Mouse (Mus musculus) v-Abl transformed pro-B cells (cell line): ENCODE results near the gene Rap2a.

Source experiments
- in situ Hi-C, 2 experiments: fragments of 400-800 bp; cut with MboI; formaldehyde crosslinking; loops; one replicate each; pipeline ENCODE4 v1.15.1; 2025; ENCODE audit not compliant: unreplicated experiment in 2 of 2

Rap2a gene

GRCm38 (mm10) chr14:120496827-120497226, 18.6 kb downstream of the Rap2a start:
- in situ Hi-C loops, result loop anchor here in 1 of 2 experiments (25.0 kb wide), 1 partner anchor 1615 kb away; the partner anchor contains the start of gene Tm9sf2

DNA sequence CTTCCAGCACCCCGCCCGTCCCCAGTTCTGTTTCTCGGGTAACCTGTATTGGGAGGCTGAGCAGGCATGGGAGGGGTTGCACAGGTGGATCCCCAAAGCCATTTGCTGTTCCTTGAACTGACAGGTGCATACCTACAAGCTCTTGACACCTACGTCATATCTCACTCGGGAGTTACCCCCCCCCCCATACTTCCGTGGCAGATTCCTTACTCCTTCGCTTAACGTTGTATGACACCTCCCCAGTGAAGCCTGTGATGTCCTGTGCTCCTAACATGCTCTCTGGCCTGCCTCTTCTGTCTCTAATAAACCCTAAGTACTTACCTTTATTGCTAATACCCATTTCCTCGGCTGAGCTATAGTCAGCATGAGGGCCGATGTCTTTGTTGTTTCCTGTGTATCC, 20.9 kb downstream of the Rap2a start:
- in situ Hi-C loops, result loop anchor here in 1 of 2 experiments (25.0 kb wide), 1 partner anchor 1613 kb away; the partner anchor contains the start of gene Tm9sf2

GRCm38 (mm10) chr14:120499601-120500000, 21.4 kb downstream of the Rap2a start:
- in situ Hi-C loops, result loop anchor here in 1 of 2 experiments (25.0 kb wide), 1 partner anchor 1613 kb away; the partner anchor contains the start of gene Tm9sf2

GRCm38 (mm10) chr14:120500021-120500560, 21.8 kb downstream of the Rap2a start:
- in situ Hi-C loops, result no loop called here

DNA sequence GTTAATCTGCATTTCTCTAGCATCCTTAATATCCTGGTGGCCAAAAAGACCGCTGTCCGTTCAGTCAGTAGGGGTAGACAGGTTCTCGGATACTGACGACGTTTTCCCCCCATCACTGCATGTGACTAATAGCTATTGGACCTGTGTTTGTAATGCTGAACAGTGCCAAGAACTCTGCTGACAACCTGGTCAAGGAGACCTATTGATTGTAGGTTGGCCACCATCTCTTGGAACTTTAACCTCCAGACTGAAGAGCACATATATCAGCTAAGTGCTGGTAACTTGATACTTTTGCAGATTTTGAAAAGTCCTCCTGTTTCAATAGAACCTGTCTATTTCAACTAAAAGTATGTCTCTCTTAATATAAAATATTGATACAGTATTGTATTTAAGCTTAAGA, 22.5 kb downstream of the Rap2a start:
- in situ Hi-C loops, result no loop called here

GRCm38 (mm10) chr14:120503641-120504040, 25.4 kb downstream of the Rap2a start:
- in situ Hi-C loops, result no loop called here

DNA sequence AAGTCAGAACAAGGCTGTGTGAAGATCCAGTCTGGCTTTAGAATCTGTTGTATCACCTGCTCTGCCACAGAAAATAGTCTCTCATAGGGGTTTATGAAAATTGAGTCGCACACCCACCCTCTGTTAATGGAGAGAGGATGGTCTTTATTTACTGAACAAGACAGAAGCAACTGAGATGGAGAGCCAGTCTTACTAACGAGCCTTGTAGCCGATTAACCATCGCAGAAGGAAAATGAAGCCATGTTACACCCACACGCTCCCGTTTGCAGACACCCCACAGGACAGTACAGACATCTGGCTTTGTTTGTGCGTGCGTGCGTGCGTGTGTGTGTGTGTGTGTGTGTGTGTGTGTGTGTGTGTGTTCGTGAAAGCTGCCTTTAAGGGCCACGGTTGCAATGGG, 26.2 kb downstream of the Rap2a start:
- in situ Hi-C loops, result no loop called here

DNA sequence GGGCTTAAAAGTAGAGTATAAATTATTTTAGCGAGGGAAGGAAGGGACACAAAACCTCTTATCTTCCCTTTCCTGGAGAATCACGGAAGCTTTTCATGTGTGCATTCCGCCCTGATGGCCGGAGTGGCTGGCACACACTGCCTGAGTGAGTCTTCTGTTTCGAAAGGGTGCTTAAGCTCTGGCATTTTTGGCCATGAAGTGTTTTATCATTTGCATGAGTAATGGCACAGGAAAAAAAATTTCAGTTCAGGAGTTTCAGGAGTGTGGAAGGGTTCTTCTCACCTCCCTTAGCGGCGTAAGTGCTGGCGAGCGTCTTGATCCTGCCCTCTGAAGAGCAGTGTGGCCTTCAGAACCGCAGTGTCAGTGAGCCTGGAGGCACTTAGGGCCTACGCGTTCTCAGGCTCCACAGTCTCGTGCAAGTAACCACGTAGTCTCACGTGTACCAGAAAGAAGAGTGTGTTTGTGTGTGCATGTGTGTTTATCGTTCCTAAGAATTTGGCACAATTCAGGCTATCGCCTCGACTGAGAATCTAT, 26.8 kb downstream of the Rap2a start:
- in situ Hi-C loops, result no loop called here

- in situ Hi-C loops, result no loop called here
Observed at GRCm38 (mm10) chr14:120505918-120506317, 27.7 kb downstream of the Rap2a start.

- in situ Hi-C loops, result no loop called here
Observed at GRCm38 (mm10) chr14:120507516-120507915, 29.3 kb downstream of the Rap2a start.

DNA sequence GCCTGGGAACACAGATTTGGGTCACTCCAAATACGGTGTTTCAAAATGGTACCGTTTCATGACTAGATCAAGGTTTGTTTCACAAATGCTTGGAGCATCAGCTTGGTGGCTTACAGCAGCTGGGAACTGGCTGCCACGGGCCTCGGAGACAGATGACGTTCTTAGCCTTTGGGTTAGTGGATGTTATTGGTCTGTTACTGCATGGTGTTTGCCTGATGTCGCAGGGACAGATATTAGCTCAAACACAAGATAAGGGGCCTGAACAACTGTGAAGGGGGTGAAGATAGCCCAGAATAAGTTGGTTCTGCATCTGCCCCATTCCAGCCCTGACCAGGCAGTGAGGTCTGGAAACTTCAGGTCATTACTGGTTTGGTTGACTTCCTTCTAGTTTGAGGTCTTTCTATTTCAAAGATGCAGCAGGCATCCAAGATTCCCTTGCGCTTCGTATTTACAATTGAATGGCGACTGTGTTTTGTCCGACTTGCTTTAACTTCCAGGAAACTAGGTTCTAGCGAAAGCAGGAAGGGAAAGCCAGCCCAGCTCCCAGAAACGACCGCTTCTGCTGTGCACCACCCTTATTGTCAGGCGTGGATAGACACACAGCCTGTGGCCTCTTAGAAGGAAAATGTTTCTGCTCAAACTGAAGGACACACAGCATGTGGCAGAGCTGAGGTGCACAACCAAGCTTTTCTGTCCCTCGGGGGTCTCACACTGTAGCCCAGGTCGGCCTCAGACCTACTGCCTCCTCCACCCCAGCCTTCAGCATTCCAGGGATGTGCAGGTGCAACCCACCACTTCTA, 30.5 kb downstream of the Rap2a start:
- in situ Hi-C loops, result no loop called here

DNA sequence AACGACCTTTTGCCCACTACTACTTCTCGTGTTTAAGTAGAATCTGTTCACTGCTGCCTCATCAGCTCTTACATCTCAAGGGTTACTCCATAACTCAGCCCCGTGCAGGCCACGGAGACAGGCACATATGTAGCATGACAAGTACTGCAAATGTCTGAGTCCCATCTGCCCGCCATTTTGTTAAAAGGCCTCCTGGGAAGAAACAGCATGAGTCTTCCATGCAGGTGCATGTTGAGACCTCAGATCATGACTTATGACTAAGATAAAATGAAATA, 31.1 kb downstream of the Rap2a start:
- in situ Hi-C loops, result no loop called here

- in situ Hi-C loops, result no loop called here
Observed at GRCm38 (mm10) chr14:120511821-120512220, 33.6 kb downstream of the Rap2a start.

DNA sequence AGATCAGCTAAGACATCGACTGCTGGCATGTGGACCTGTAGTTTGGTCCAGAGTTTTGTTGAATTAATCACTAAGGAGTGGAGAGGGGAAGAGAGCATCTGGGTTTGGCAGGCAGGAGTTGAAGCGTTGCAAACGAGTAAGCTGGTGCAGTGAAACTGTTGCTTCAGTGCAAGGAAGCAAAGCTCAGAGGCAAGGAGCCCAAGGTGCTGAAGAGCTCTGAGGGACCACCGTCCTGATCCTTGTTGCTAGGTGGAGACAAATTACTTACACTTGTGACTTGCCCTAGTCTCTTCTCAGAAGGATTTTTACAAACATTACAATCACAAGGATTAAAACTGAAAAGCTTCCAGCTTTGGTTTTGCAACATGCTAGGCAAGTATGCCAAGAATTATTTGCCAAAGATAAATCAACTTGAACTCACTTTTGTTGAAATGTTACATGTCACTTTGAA, 36.6 kb downstream of the Rap2a start:
- in situ Hi-C loops, result no loop called here

DNA sequence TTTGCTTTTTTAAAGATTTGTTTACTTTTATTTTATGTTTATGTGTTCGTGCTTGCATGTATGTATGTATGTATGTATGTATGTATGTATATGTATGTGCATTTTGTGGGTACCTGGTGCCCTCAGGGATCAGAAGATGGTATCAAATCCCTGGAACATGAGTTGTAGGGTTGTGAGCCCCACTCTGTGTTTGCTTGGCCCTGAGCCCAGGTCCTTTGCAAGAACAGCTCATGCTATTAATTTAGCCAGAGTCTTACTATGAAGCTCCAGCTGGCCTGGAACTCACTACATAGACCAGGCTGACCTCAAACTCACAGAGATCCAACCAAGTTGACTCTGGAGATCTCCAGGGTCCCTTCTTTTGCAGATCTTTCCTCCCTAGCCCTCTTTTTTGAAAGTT, 37.1 kb downstream of the Rap2a start:
- in situ Hi-C loops, result no loop called here

- in situ Hi-C loops, result no loop called here
Observed at GRCm38 (mm10) chr14:120518706-120519105, 40.5 kb downstream of the Rap2a start.

GRCm38 (mm10) chr14:120519921-120520320, 41.7 kb downstream of the Rap2a start:
- in situ Hi-C loops, result no loop called here

- in situ Hi-C loops, result no loop called here
Observed at GRCm38 (mm10) chr14:120520843-120521242, 42.6 kb downstream of the Rap2a start.

GRCm38 (mm10) chr14:120523296-120523695, 45.1 kb downstream of the Rap2a start:
- in situ Hi-C loops, result no loop called here

- in situ Hi-C loops, result no loop called here
Observed at GRCm38 (mm10) chr14:120525644-120526043, 47.4 kb downstream of the Rap2a start.

- in situ Hi-C loops, result no loop called here
Observed at GRCm38 (mm10) chr14:120533301-120533700, 55.1 kb downstream of the Rap2a start.

DNA sequence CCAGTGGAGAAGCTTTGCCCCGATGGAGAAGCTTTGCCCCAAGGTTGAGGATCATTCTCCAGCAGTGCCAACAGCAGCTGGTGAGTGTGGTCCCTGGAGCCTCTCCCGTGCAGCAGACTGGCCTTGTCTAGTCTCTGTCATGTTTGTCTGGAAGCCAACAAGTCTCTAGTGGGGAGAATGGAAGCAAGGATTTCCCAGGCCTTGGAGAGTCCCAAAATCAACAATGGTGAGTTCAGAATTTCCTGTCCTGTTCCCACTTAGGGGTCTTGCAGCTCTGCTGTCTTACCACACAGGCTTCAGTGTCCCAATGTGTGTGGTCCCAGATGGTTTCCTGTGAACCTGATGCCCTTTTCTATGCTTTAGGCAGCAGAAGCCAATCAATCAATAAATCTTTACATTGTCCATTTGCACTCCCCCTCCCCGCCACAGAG, 56.6 kb downstream of the Rap2a start:
- in situ Hi-C loops, result no loop called here
